Mouse (Mus musculus): ENCODE results near the gene Grik1. TPM values are rescaled to one million over a fixed set of nuclear protein-coding genes. Genes with fewer than 3 reads are reported as not detected.

The Grik1 gene
- total RNA-seq, 1 experiment = not detected

- H3K9ac ChIP-seq (ENCODE audit: insufficient read depth, low read depth, low read length, poor library complexity, severe bottlenecking) = no peak overlapping the region
- H3K27ac ChIP-seq (ENCODE audit: insufficient read depth, low read depth, low read length, poor library complexity, severe bottlenecking) = no peak overlapping the region
- no peaks in the 10 kb centered on the region for H3K4me1 ChIP-seq (ENCODE audit: control insufficient read depth in 2 of 2, insufficient read depth in 2 of 2, low read length in 2 of 2, poor library complexity in 1 of 2)
- in situ Hi-C loops (cut with MboI; ENCODE audit: low sequenced_read_pairs in 2 of 2, unreplicated experiment in 2 of 2) = no loop called here
- no peaks in the 10 kb centered on the region for H3K36me3 ChIP-seq (ENCODE audit: control insufficient read depth, insufficient read depth, low read length, poor library complexity, severe bottlenecking)
- no peak for DNase-seq (ENCODE audit: low read depth, low spot score)
- TF ChIP-seq MAFK (IDR thresholded peaks at IDR 0.05; ENCODE audit: insufficient read depth, low read depth, low read length) (no peak), ZC3H11A (IDR thresholded peaks at IDR 0.05; ENCODE audit: borderline replicate concordance, low read depth, low read length) (no peak), CHD2 (IDR thresholded peaks at IDR 0.05; ENCODE audit: low read depth, low read length) (no peak), ZNF384 (IDR thresholded peaks at IDR 0.05; ENCODE audit: low read depth, low read length) (no peak), HCFC1 (IDR thresholded peaks at IDR 0.05; ENCODE audit: borderline replicate concordance, insufficient read depth, low read length) (no peak)
- H3K9me3 ChIP-seq (ENCODE audit: control insufficient read depth, insufficient read depth, low read depth, low read length) = no peaks in the 10 kb centered on the region
- H3K4me3 ChIP-seq (ENCODE audit: insufficient read depth in 1 of 2, low read depth in 1 of 2, low read length in 2 of 2, poor library complexity in 1 of 2, severe bottlenecking in 1 of 2) = no peak overlapping the region
Measured at GRCm38 (mm10) chr16:87931358-87931757, 358.7 kb downstream of the Grik1 start.

GRCm38 (mm10) chr16:87930519-87930918 lies 359.5 kb downstream of the Grik1 start:
- no peak overlapping the region for H3K4me3 ChIP-seq (ENCODE audit: insufficient read depth in 1 of 2, low read depth in 1 of 2, low read length in 2 of 2, poor library complexity in 1 of 2, severe bottlenecking in 1 of 2)
- no peaks in the 10 kb centered on the region for H3K4me1 ChIP-seq (ENCODE audit: control insufficient read depth in 2 of 2, insufficient read depth in 2 of 2, low read length in 2 of 2, poor library complexity in 1 of 2)
- TF ChIP-seq CHD2 (IDR thresholded peaks at IDR 0.05; ENCODE audit: low read depth, low read length) = no peak
- no peak for TF ChIP-seq MAFK (IDR thresholded peaks at IDR 0.05; ENCODE audit: insufficient read depth, low read depth, low read length)
- no peak for TF ChIP-seq HCFC1 (IDR thresholded peaks at IDR 0.05; ENCODE audit: borderline replicate concordance, insufficient read depth, low read length)
- no peak for TF ChIP-seq ZC3H11A (IDR thresholded peaks at IDR 0.05; ENCODE audit: borderline replicate concordance, low read depth, low read length)
- no peaks in the 10 kb centered on the region for H3K9me3 ChIP-seq (ENCODE audit: control insufficient read depth, insufficient read depth, low read depth, low read length)
- in situ Hi-C loops (cut with MboI; ENCODE audit: low sequenced_read_pairs in 2 of 2, unreplicated experiment in 2 of 2) = no loop called here
- DNase-seq (ENCODE audit: low read depth, low spot score) = no peak
- H3K9ac ChIP-seq (ENCODE audit: insufficient read depth, low read depth, low read length, poor library complexity, severe bottlenecking) = no peak overlapping the region
- H3K36me3 ChIP-seq (ENCODE audit: control insufficient read depth, insufficient read depth, low read length, poor library complexity, severe bottlenecking) = no peaks in the 10 kb centered on the region
- no peak overlapping the region for H3K27ac ChIP-seq (ENCODE audit: insufficient read depth, low read depth, low read length, poor library complexity, severe bottlenecking)

- Histone ChIP-seq H3K9me3 (ENCODE audit: control insufficient read depth, insufficient read depth, low read depth, low read length) (no peaks in the 10 kb centered on the region), H3K4me1 (ENCODE audit: control insufficient read depth in 2 of 2, insufficient read depth in 2 of 2, low read length in 2 of 2, poor library complexity in 1 of 2) (no peaks in the 10 kb centered on the region), H3K4me3 (ENCODE audit: insufficient read depth in 1 of 2, low read depth in 1 of 2, low read length in 2 of 2, poor library complexity in 1 of 2, severe bottlenecking in 1 of 2) (no peak overlapping the region), H3K9ac (ENCODE audit: insufficient read depth, low read depth, low read length, poor library complexity, severe bottlenecking) (no peak overlapping the region), H3K36me3 (ENCODE audit: control insufficient read depth, insufficient read depth, low read length, poor library complexity, severe bottlenecking) (no peaks in the 10 kb centered on the region), H3K27ac (ENCODE audit: insufficient read depth, low read depth, low read length, poor library complexity, severe bottlenecking) (no peak overlapping the region)
- no peak for DNase-seq (ENCODE audit: low read depth, low spot score)
- in situ Hi-C loops (cut with MboI; ENCODE audit: low sequenced_read_pairs in 2 of 2, unreplicated experiment in 2 of 2) = no loop called here
- TF ChIP-seq MAFK (IDR thresholded peaks at IDR 0.05; ENCODE audit: insufficient read depth, low read depth, low read length) = no peak
- no peak for TF ChIP-seq ZC3H11A (IDR thresholded peaks at IDR 0.05; ENCODE audit: borderline replicate concordance, low read depth, low read length)
- no peak for TF ChIP-seq CHD2 (IDR thresholded peaks at IDR 0.05; ENCODE audit: low read depth, low read length)
- no peak for TF ChIP-seq ZNF384 (IDR thresholded peaks at IDR 0.05; ENCODE audit: low read depth, low read length)
- no peak for TF ChIP-seq HCFC1 (IDR thresholded peaks at IDR 0.05; ENCODE audit: borderline replicate concordance, insufficient read depth, low read length)
Measured at GRCm38 (mm10) chr16:87928671-87929070, 361.4 kb downstream of the Grik1 start.

- no peaks in the 10 kb centered on the region for H3K9me3 ChIP-seq (ENCODE audit: control insufficient read depth, insufficient read depth, low read depth, low read length)
- no peak overlapping the region for H3K4me3 ChIP-seq (ENCODE audit: insufficient read depth in 1 of 2, low read depth in 1 of 2, low read length in 2 of 2, poor library complexity in 1 of 2, severe bottlenecking in 1 of 2)
- no peak for DNase-seq (ENCODE audit: low read depth, low spot score)
- H3K9ac ChIP-seq (ENCODE audit: insufficient read depth, low read depth, low read length, poor library complexity, severe bottlenecking) = no peak overlapping the region
- no peaks in the 10 kb centered on the region for H3K4me1 ChIP-seq (ENCODE audit: control insufficient read depth in 2 of 2, insufficient read depth in 2 of 2, low read length in 2 of 2, poor library complexity in 1 of 2)
- H3K27ac ChIP-seq (ENCODE audit: insufficient read depth, low read depth, low read length, poor library complexity, severe bottlenecking) = no peak overlapping the region
- no peak for TF ChIP-seq HCFC1 (IDR thresholded peaks at IDR 0.05; ENCODE audit: borderline replicate concordance, insufficient read depth, low read length)
- no peak for TF ChIP-seq MAFK (IDR thresholded peaks at IDR 0.05; ENCODE audit: insufficient read depth, low read depth, low read length)
- no peak for TF ChIP-seq ZC3H11A (IDR thresholded peaks at IDR 0.05; ENCODE audit: borderline replicate concordance, low read depth, low read length)
- H3K36me3 ChIP-seq (ENCODE audit: control insufficient read depth, insufficient read depth, low read length, poor library complexity, severe bottlenecking) = no peaks in the 10 kb centered on the region
- in situ Hi-C loops (cut with MboI; ENCODE audit: low sequenced_read_pairs in 2 of 2, unreplicated experiment in 2 of 2) = no loop called here
Measured at GRCm38 (mm10) chr16:87917897-87918296, 372.2 kb downstream of the Grik1 start.

- H3K27ac ChIP-seq (ENCODE audit: insufficient read depth, low read depth, low read length, poor library complexity, severe bottlenecking) = no peak overlapping the region
- no peak for DNase-seq (ENCODE audit: low read depth, low spot score)
- H3K4me3 ChIP-seq (ENCODE audit: insufficient read depth in 1 of 2, low read depth in 1 of 2, low read length in 2 of 2, poor library complexity in 1 of 2, severe bottlenecking in 1 of 2) = no peak overlapping the region
- H3K4me1 ChIP-seq (ENCODE audit: control insufficient read depth in 2 of 2, insufficient read depth in 2 of 2, low read length in 2 of 2, poor library complexity in 1 of 2) = no peaks in the 10 kb centered on the region
- H3K9me3 ChIP-seq (ENCODE audit: control insufficient read depth, insufficient read depth, low read depth, low read length) = no peaks in the 10 kb centered on the region
- no peak overlapping the region for H3K9ac ChIP-seq (ENCODE audit: insufficient read depth, low read depth, low read length, poor library complexity, severe bottlenecking)
- in situ Hi-C loops (cut with MboI; ENCODE audit: low sequenced_read_pairs in 2 of 2, unreplicated experiment in 2 of 2) = no loop called here
- TF ChIP-seq MAFK (IDR thresholded peaks at IDR 0.05; ENCODE audit: insufficient read depth, low read depth, low read length) (no peak), CHD2 (IDR thresholded peaks at IDR 0.05; ENCODE audit: low read depth, low read length) (no peak), ZNF384 (IDR thresholded peaks at IDR 0.05; ENCODE audit: low read depth, low read length) (no peak)
- H3K36me3 ChIP-seq (ENCODE audit: control insufficient read depth, insufficient read depth, low read length, poor library complexity, severe bottlenecking) = no peaks in the 10 kb centered on the region
Measured at GRCm38 (mm10) chr16:87917157-87917546, 372.9 kb downstream of the Grik1 start.

Data from ES-E14 (cell line).